Mouse (Mus musculus) embryo, embryonic 11.5 days (tissue): ENCODE measurements at regions not wholly inside any gene's neighbourhood (a gene's known extent, or its start where the extent isn't known, plus 50 kb on each side); places are given as distances from the start of the nearest gene placed in this dataset.

Source experiments
- DNase-seq: peaks from one replicate; pipeline ENCODE4 v3.0.0-alpha.2; 2012; ENCODE audit warnings: low read depth, low spot score

DNA sequence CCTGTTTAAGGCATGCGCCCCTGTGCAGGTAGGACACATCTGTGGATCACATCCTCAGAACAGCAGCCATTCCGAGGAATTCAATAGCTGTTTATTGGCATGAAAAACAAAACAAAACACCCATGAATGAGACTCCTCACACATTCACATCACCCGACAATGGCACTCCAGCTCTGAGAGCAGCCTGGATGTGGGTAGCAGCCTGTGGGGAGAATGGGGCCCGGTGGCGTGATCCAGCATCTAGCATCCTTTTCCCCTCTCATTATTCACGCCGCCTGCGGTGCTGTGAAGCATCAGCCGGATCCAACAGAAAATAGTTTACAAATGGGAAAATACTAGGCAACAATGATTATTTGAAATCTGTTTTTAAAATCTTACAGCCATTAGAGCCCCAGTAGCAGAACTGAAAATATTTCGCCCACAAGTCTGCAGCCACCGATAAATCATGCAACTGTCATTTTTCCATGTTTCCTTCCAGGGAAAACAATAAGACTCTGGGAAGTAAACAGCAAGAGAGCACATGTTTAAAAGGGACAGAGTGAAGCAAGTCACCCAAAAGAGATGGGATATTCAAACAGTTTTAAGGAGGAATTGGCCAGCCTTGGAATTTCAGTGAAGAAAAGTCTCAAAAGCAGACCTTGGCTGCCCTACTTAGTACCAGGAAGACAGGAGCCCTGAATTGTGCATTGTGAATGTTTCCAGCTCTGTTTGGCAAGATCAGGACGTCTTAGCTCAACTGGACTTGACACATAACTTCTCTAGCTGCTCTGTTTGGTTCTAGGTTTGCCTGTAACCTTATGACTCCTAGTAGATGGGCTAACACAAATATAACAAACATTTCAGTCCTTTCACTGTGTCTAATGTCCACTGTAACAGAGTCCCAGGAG lies 50.2 kb upstream of the Arntl start:
- DNase-seq = no peak
